Mouse (Mus musculus) spleen, adult 2 months (tissue): Measurements from ENCODE around the gene Uap1l1.

Source experiments
- CTCF ChIP-seq: fragments of 200-500 bp; IDR thresholded peaks from 2 replicates; pipeline ENCODE4 v1.5.1; 2011; ENCODE audit warnings: mild to moderate bottlenecking, inconsistent platforms; ENCODE audit not compliant: insufficient read depth, insufficient read length, insufficient replicate concordance; ENCODE audit errors: extremely low read depth
- POLR2A ChIP-seq: fragments of 200-500 bp; IDR thresholded peaks from 2 replicates; pipeline ENCODE4 v1.6.1; 2011; ENCODE audit warnings: low read depth, low read length, inconsistent platforms

DNA sequence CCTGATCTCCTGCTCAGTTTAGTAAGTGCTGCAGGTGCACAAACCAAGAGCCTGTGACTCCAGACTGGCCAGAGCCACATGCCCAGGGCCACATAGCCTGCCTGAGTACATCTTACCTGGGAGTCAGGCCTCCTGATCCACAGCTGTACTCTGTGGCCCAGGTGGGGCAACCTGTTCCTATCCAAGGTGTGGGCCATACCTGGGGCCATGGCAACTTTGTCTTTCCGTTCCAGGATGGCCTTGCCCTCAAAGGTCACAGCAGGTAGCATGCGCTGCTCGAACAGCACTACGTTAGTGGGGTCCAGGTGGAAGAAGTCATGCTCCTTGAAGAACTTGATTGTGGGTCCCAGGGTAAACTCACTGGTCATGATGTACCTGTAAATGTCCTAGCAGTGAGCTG, 1.2 kb downstream of the Uap1l1 start:
- TF ChIP-seq POLR2A (no peak), CTCF (no peak)
